Mouse (Mus musculus) CD4-positive, CD25-positive, alpha-beta regulatory T cell, adult 9 weeks (primary cell): ENCODE data around the gene Olfr481. TPM values are rescaled to one million over a fixed set of nuclear protein-coding genes. Genes with fewer than 3 reads are reported as not detected.

Source experiments
- polyA plus RNA-seq: library from polyadenylated mRNA; unstranded; fragments of 100-300 nt; shearing (Covaris generic); gene quantifications from one replicate; pipeline ENCODE4 v1.2.1, GENCODE M21; 2017

Gene Olfr481
- polyA plus RNA-seq = 0.06 TPM

GRCm38 (mm10) chr7:108079555-108079954 lies at the start of gene Olfr481:
Olfr481 (plus strand) TSS chr7:108079855.

DNA sequence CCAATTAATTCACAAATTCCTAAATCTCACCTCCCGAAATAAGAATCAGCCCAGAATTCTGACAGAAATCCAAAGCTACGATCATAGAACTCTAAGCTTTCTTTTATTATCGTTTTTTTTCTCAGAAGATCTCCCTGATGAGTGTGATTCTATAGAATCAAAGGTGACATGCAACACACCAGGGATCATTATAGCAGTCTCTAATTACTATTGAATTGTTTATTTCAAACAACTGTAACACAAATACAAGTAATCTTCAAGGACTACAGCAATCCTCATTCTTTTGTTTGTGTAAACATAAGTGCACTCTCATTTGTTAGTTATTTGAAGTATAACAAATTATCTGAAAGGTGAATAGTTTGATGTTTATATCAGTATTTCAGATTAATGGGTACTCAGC lies 45.8 kb upstream of the Olfr481 start, which contains the start of gene Olfr478:
Gene Olfr478, minus strand, starts transcription at position 101 of the 400 bp plus-strand sequence.

GRCm38 (mm10) chr7:108050393-108050792 lies 29.3 kb upstream of the Olfr481 start, which contains the start of gene Olfr479:
Olfr479 (plus strand) TSS chr7:108050693.

DNA sequence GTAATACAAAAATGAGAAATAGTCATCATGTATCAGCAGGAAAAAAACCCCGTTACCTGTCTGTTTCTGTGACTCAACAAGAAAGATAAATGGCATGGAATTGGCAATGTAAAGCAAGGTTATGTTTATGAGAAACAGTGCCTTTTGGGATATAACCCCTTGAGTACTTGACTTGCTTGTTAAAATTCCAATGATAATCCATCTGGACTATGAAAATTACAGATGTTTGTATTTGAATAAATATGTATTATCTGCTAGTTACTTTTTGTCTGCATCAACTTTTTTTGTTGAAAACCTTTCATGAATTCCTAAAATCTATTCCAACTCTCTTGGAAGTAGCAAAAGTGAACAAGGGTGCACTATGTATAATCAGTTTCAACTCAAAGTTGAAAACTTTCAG lies 12.4 kb upstream of the Olfr481 start, which contains the start of gene Olfr480:
Gene Olfr480, minus strand, starts transcription at position 101 of the 400 bp plus-strand sequence.

DNA sequence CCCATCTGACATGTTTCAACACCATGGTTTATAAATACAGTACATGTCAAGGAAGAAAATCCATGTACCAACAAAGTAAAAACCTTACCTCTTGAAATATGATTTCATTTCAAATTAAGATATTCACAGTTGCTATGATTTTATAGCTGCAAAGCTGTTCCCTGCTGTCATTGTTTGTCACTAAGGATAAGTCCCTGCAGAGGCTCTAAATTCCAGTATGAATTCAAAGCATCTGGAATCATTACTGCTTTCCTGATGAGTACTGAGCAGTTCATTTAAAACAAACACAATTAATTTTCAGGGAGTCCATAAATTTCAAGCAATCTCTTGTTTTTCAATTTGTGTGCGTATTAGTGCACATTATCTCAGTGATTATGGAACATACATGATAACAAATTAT lies 17.8 kb downstream of the Olfr481 start, which contains the start of gene Olfr482:
Gene Olfr482, minus strand, starts transcription at position 101 of the 400 bp plus-strand sequence.

DNA sequence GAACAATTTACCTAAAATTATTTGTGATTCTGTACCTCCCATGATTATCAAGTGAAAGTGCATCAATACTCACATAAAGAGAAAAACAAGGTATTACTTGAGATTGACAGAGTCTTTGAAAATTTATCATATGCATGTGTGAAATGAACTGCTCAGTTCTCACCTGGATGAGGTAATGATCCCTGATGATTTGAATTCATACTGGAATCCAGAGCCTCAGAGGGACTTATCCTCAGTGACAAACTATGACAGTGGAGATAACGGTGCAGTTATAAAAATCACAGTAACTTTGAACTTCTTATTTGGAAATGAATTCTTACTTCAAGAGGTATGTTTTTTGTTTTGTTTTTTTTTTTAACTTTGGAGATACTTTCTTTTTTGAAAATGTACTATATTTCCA lies 20.9 kb downstream of the Olfr481 start, which contains the start of gene Olfr483:
Gene Olfr483, plus strand, starts transcription at position 301 of the 400 bp plus-strand sequence.

DNA sequence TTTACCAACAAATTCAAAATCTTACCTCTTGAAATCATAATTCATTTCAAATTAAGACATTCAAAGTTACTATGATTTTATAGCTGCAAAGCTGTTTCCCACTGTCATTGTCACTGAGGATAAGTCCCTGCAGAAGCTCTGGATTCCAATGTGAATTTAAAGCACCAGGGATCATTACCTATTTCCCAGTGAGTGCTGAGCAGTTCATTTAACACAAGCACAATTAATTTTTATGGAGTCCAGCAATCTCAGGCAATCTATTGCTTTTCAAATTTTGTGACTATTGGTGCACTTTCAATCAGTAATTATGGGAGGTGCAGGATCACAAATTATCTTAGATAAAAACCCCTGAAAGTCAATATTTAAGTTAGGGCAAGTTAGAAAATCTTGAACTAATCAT lies 47.7 kb downstream of the Olfr481 start, which contains the start of gene Olfr484:
Gene Olfr484, minus strand, starts transcription at position 101 of the 400 bp plus-strand sequence.

Other genes with a start within 250 kb of the Olfr481 start
- gene Olfr470, start 232.4 kb upstream of the Olfr481 start, polyA plus RNA-seq = not detected
- gene Olfr472, start 182.0 kb upstream of the Olfr481 start, polyA plus RNA-seq = not detected
- not detected for gene Olfr473, start 149.4 kb upstream of the Olfr481 start, polyA plus RNA-seq
- gene Olfr474, start 125.2 kb upstream of the Olfr481 start, polyA plus RNA-seq = not detected
- not detected for gene Olfr476, start 115.1 kb upstream of the Olfr481 start, polyA plus RNA-seq
- not detected for gene Olfr477, start 93.2 kb upstream of the Olfr481 start, polyA plus RNA-seq
- gene Olfr478, start 45.9 kb upstream of the Olfr481 start, polyA plus RNA-seq = not detected
- gene Olfr479, start 29.2 kb upstream of the Olfr481 start, polyA plus RNA-seq = not detected
- gene Olfr480, start 12.5 kb upstream of the Olfr481 start, polyA plus RNA-seq = not detected
- gene Olfr482, start 17.7 kb downstream of the Olfr481 start, polyA plus RNA-seq = 0.12 TPM
- gene Olfr483, start 21.0 kb downstream of the Olfr481 start, polyA plus RNA-seq = not detected
- gene Olfr484, start 47.6 kb downstream of the Olfr481 start, polyA plus RNA-seq = 0.10 TPM
- gene Olfr485, start 80.0 kb downstream of the Olfr481 start, polyA plus RNA-seq = not detected
- gene Olfr486, start 92.9 kb downstream of the Olfr481 start, polyA plus RNA-seq = not detected
- gene Olfr487, start 134.8 kb downstream of the Olfr481 start, polyA plus RNA-seq = not detected
- gene Olfr488, start 178.5 kb downstream of the Olfr481 start, polyA plus RNA-seq = not detected
- gene Olfr490, start 209.1 kb downstream of the Olfr481 start, polyA plus RNA-seq = not detected
- not detected for gene Olfr491, start 233.6 kb downstream of the Olfr481 start, polyA plus RNA-seq
- gene Olfr492, start 243.8 kb downstream of the Olfr481 start, polyA plus RNA-seq = not detected